Mouse (Mus musculus): Measurements from ENCODE around the gene Dennd2c. TPM values are rescaled to one million over a fixed set of nuclear protein-coding genes. Genes with fewer than 3 reads are reported as not detected.

Gene Dennd2c
- polyA plus RNA-seq, 1 experiment from 2014 or later: 1.8 TPM

- no peak for DNase-seq (ENCODE audit: low spot score)
- Histone ChIP-seq H3K27ac (replicated peaks) (no peak overlapping the region), H3K4me3 (no peak overlapping the region), H3K27me3 (ENCODE audit: low read depth, poor library complexity, severe bottlenecking) (no peaks in the 10 kb centered on the region), H3K9me3 (replicated peaks) (no peaks in the 10 kb centered on the region), H3K4me1 (no peaks in the 10 kb centered on the region), H3K36me3 (no peaks in the 10 kb centered on the region)
- WGBS: 88% methylated on average over 5 of the region's 5 CpGs
These were observed 19.6 kb upstream of the Dennd2c start for GRCm38 (mm10) chr3:103082761-103083160.

GRCm38 (mm10) chr3:103085986-103086385 is 16.4 kb upstream of the Dennd2c start:
- H3K27ac ChIP-seq (replicated peaks): no peak overlapping the region
- H3K4me3 ChIP-seq: no peak overlapping the region
- DNase-seq (ENCODE audit: low spot score): no peak
- H3K4me1 ChIP-seq: no peaks in the 10 kb centered on the region
- no peaks in the 10 kb centered on the region for H3K36me3 ChIP-seq
- 82% methylated on average over 3 of the region's 3 CpGs for WGBS
- no peaks in the 10 kb centered on the region for H3K27me3 ChIP-seq (ENCODE audit: low read depth, poor library complexity, severe bottlenecking)
- H3K9me3 ChIP-seq (replicated peaks): no peaks in the 10 kb centered on the region

GRCm38 (mm10) chr3:103091753-103092152 is 10.7 kb upstream of the Dennd2c start:
- 94% methylated on average over 2 of the region's 2 CpGs for WGBS
- H3K27me3 ChIP-seq (ENCODE audit: low read depth, poor library complexity, severe bottlenecking): no peaks in the 10 kb centered on the region
- no peaks in the 10 kb centered on the region for H3K4me1 ChIP-seq
- no peak overlapping the region for H3K27ac ChIP-seq (replicated peaks)
- H3K36me3 ChIP-seq: no peaks in the 10 kb centered on the region
- H3K4me3 ChIP-seq: no peak overlapping the region
- H3K9me3 ChIP-seq (replicated peaks): no peaks in the 10 kb centered on the region
- DNase-seq (ENCODE audit: low spot score): no peak

GRCm38 (mm10) chr3:103098662-103099061 is 3.7 kb upstream of the Dennd2c start:
- no peak for DNase-seq (ENCODE audit: low spot score)
- H3K27ac ChIP-seq (replicated peaks): no peak overlapping the region
- peaks cover 17% of the 10 kb centered on the region for H3K4me1 ChIP-seq
- WGBS: 77% methylated on average over 23 of the region's 23 CpGs
- no peak overlapping the region for H3K4me3 ChIP-seq
- peaks cover 41% of the 10 kb centered on the region for H3K27me3 ChIP-seq (ENCODE audit: low read depth, poor library complexity, severe bottlenecking)
- H3K9me3 ChIP-seq (replicated peaks): no peaks in the 10 kb centered on the region
- no peaks in the 10 kb centered on the region for H3K36me3 ChIP-seq

- 80% methylated on average over 6 of the region's 6 CpGs for WGBS
- Histone ChIP-seq H3K36me3 (no peaks in the 10 kb centered on the region), H3K9me3 (replicated peaks) (no peaks in the 10 kb centered on the region), H3K4me1 (peaks cover 17% of the 10 kb centered on the region), H3K4me3 (no peak overlapping the region), H3K27ac (replicated peaks) (no peak overlapping the region), H3K27me3 (ENCODE audit: low read depth, poor library complexity, severe bottlenecking) (peaks cover 51% of the 10 kb centered on the region)
- no peak for DNase-seq (ENCODE audit: low spot score)
These were observed 2.7 kb upstream of the Dennd2c start for GRCm38 (mm10) chr3:103099667-103100066.

- peaks cover 17% of the 10 kb centered on the region for H3K4me1 ChIP-seq
- no peak for DNase-seq (ENCODE audit: low spot score)
- no peaks in the 10 kb centered on the region for H3K9me3 ChIP-seq (replicated peaks)
- H3K27me3 ChIP-seq (ENCODE audit: low read depth, poor library complexity, severe bottlenecking): peaks cover 57% of the 10 kb centered on the region
- 73% methylated on average over 2 of the region's 2 CpGs for WGBS
- no peak overlapping the region for H3K4me3 ChIP-seq
- H3K27ac ChIP-seq (replicated peaks): no peak overlapping the region
- H3K36me3 ChIP-seq: no peaks in the 10 kb centered on the region
These were observed 1.7 kb upstream of the Dennd2c start for GRCm38 (mm10) chr3:103100735-103101134.

GRCm38 (mm10) chr3:103101194-103101593 is 1.2 kb upstream of the Dennd2c start:
- Histone ChIP-seq H3K4me3 (no peak overlapping the region), H3K4me1 (peaks cover 17% of the 10 kb centered on the region), H3K9me3 (replicated peaks) (no peaks in the 10 kb centered on the region), H3K27ac (replicated peaks) (no peak overlapping the region), H3K36me3 (no peaks in the 10 kb centered on the region), H3K27me3 (ENCODE audit: low read depth, poor library complexity, severe bottlenecking) (peaks cover 57% of the 10 kb centered on the region)
- 66% methylated on average over 5 of the region's 5 CpGs for WGBS
- no peak for DNase-seq (ENCODE audit: low spot score)

GRCm38 (mm10) chr3:103101909-103102308 is 495 bp upstream of the Dennd2c start:
- 3% methylated on average over 14 of the region's 14 CpGs for WGBS
- Histone ChIP-seq H3K27me3 (ENCODE audit: low read depth, poor library complexity, severe bottlenecking) (peaks cover 57% of the 10 kb centered on the region), H3K36me3 (no peaks in the 10 kb centered on the region), H3K4me1 (peaks cover 17% of the 10 kb centered on the region), H3K9me3 (replicated peaks) (no peaks in the 10 kb centered on the region), H3K4me3 (peak overlapping the region; percentile 68), H3K27ac (replicated peaks) (0 out of 2 replicates have a peak overlapping the region, but pooled peaks have one; percentile 75)
- DNase-seq (ENCODE audit: low spot score): no peak

GRCm38 (mm10) chr3:103107565-103108240 is 5.3 kb downstream of the Dennd2c start:
- Histone ChIP-seq H3K27ac (replicated peaks) (no peak overlapping the region), H3K9me3 (replicated peaks) (no peaks in the 10 kb centered on the region), H3K27me3 (ENCODE audit: low read depth, poor library complexity, severe bottlenecking) (peaks cover 25% of the 10 kb centered on the region), H3K4me1 (peaks cover 5% of the 10 kb centered on the region), H3K36me3 (no peaks in the 10 kb centered on the region), H3K4me3 (no peak overlapping the region)
- WGBS: 83% methylated on average over 7 of the region's 7 CpGs
- no peak for DNase-seq (ENCODE audit: low spot score)

- no peak overlapping the region for H3K27ac ChIP-seq (replicated peaks)
- no peaks in the 10 kb centered on the region for H3K4me1 ChIP-seq
- no peak overlapping the region for H3K4me3 ChIP-seq
- no peaks in the 10 kb centered on the region for H3K27me3 ChIP-seq (ENCODE audit: low read depth, poor library complexity, severe bottlenecking)
- no peaks in the 10 kb centered on the region for H3K9me3 ChIP-seq (replicated peaks)
- DNase-seq (ENCODE audit: low spot score): no peak
- no peaks in the 10 kb centered on the region for H3K36me3 ChIP-seq
- WGBS: 84% methylated on average over 5 of the region's 5 CpGs
These were observed 9.8 kb downstream of the Dennd2c start for GRCm38 (mm10) chr3:103112216-103112615.

GRCm38 (mm10) chr3:103123636-103124035 is 21.2 kb downstream of the Dennd2c start:
- Histone ChIP-seq H3K27ac (replicated peaks) (no peak overlapping the region), H3K4me1 (peaks cover 22% of the 10 kb centered on the region), H3K36me3 (no peaks in the 10 kb centered on the region), H3K27me3 (ENCODE audit: low read depth, poor library complexity, severe bottlenecking) (no peaks in the 10 kb centered on the region), H3K4me3 (no peak overlapping the region), H3K9me3 (replicated peaks) (no peaks in the 10 kb centered on the region)
- WGBS: 89% methylated on average over 3 of the region's 3 CpGs
- no peak for DNase-seq (ENCODE audit: low spot score)

- H3K4me3 ChIP-seq: no peak overlapping the region
- H3K4me1 ChIP-seq: peaks cover 33% of the 10 kb centered on the region
- H3K9me3 ChIP-seq (replicated peaks): no peaks in the 10 kb centered on the region
- WGBS: 94% methylated on average over 3 of the region's 3 CpGs
- no peaks in the 10 kb centered on the region for H3K36me3 ChIP-seq
- no peak for DNase-seq (ENCODE audit: low spot score)
- no peaks in the 10 kb centered on the region for H3K27me3 ChIP-seq (ENCODE audit: low read depth, poor library complexity, severe bottlenecking)
- no peak overlapping the region for H3K27ac ChIP-seq (replicated peaks)
These were observed 23.7 kb downstream of the Dennd2c start for GRCm38 (mm10) chr3:103126138-103126537.

- Histone ChIP-seq H3K4me3 (no peak overlapping the region), H3K36me3 (no peaks in the 10 kb centered on the region), H3K4me1 (peaks cover 33% of the 10 kb centered on the region), H3K9me3 (replicated peaks) (no peaks in the 10 kb centered on the region), H3K27ac (replicated peaks) (0 out of 2 replicates have a peak overlapping the region, but pooled peaks have one; percentile 49), H3K27me3 (ENCODE audit: low read depth, poor library complexity, severe bottlenecking) (no peaks in the 10 kb centered on the region)
- no peak for DNase-seq (ENCODE audit: low spot score)
- WGBS: 27% methylated on average over 2 of the region's 2 CpGs
These were observed 24.8 kb downstream of the Dennd2c start for GRCm38 (mm10) chr3:103127177-103127576.

Measured in midbrain, embryonic 10.5 days (tissue).